9 mouse cellular contexts compared by ENCODE assay signal in the genomic region with DNA sequence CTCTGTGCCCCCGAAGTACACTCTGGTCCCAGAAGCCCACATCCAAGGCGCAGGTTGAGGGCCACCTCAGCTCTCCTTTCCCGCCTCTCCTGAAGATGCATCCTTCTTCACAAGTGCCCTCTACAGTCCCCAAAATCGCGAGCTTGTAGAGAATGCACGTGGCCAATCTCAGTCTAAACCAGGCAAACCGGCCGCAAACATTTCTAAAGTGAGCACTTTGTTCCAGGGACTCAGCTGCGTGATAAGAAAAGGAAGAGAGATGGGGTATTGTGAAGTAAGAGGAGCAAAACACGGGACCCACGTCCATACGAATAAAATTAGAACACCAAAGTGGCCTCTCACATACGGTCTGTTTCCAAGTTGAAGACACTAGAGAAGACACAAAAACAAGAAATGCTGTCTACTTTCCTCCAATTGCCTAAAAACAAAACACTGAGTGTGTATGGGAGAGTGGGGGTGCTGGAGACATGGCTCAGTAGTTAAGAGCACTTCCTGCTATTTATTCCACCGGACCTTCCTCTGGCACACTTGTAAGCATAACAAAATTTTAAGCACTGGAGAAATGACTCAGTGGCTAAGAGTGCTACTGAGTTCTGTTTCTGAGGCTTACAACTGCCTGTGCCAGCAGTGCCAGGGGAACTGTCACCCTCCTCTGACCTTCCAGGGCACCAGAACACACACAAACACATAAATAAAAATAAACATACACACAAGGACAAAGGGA. TPM values are rescaled to one million over a fixed set of nuclear protein-coding genes. Genes with fewer than 3 reads are reported as not detected.
DNase-seq lines count a peak whose midpoint lies in the region; ATAC-seq and TF ChIP-seq lines count a peak whose summit lies in the region.
"Had no signal": no experiment of that assay in that cellular context is flagged by ENCODE, and none has a peak within 500 bp of the region (broad histone marks: within the 10 kb centered on the region; RNA-seq: fewer than 3 reads in every experiment).

No protein-coding gene starts in this region.

- no peak; the same call in 1 of the 2 replicates for ATAC-seq in embryonic facial prominence, embryonic 11.5 days (replicated peaks; ENCODE audit: insufficient number of reproducible peaks, low FRiP score, low TSS enrichment, low read depth)
- no peak for ATAC-seq in limb, embryonic 11.5 days (ENCODE audit: insufficient number of reproducible peaks, low FRiP score, low TSS enrichment, low read depth)
- ATAC-seq in neural tube, embryonic 13.5 days (ENCODE audit: low read depth): no peak

- no peak for DNase-seq in layer of hippocampus, adult 2 months (ENCODE audit: low spot score in 2 of 2)
- no peak for DNase-seq in layer of hippocampus, adult 18-20 months (ENCODE audit: low spot score in 2 of 2)
- no peak for DNase-seq in embryonic facial prominence, embryonic 11.5 days (ENCODE audit: low spot score)
- DNase-seq in limb, embryonic 11.5 days (ENCODE audit: low spot score): no peak
- no peak for DNase-seq in layer of hippocampus, postnatal 25 days (ENCODE audit: extremely low spot score in 1 of 2, low spot score in 1 of 2)
- DNase-seq in adrenal gland, adult 2 months: no peak
- no peak for DNase-seq in thymus, postnatal 10 days (ENCODE audit: low spot score in 2 of 2)

- peak overlapping the region; percentile 91 for H3K4me2 ChIP-seq in embryonic facial prominence, embryonic 11.5 days (ENCODE audit: low read depth, low read length)
- H3K4me2 ChIP-seq in limb, embryonic 11.5 days (ENCODE audit: low read depth, severe bottlenecking): peak overlapping the region; percentile 53
- H3K4me2 ChIP-seq in neural tube, embryonic 13.5 days: peak overlapping the region; percentile 86

- H3K27me3 ChIP-seq in embryonic facial prominence, embryonic 11.5 days (ENCODE audit: control insufficient read depth, insufficient read depth, low read length): no peaks in the 10 kb centered on the region
- no peaks in the 10 kb centered on the region for H3K27me3 ChIP-seq in limb, embryonic 11.5 days (ENCODE audit: control insufficient read depth, insufficient read depth, low read length)
- H3K27me3 ChIP-seq in neural tube, embryonic 13.5 days: peaks cover 9% of the 10 kb centered on the region; the same call in 1 of the 2 replicates

- H3K9ac ChIP-seq in embryonic facial prominence, embryonic 11.5 days (replicated peaks; ENCODE audit: low read length): peak overlapping the region; percentile 84
- peak overlapping the region; percentile 79 for H3K9ac ChIP-seq in limb, embryonic 11.5 days (ENCODE audit: low read length)
- H3K9ac ChIP-seq in neural tube, embryonic 13.5 days: peak overlapping the region; percentile 97

- no peaks in the 10 kb centered on the region; the same call in 1 of the 2 replicates for H3K36me3 ChIP-seq in embryonic facial prominence, embryonic 11.5 days (replicated peaks; ENCODE audit: control insufficient read depth, insufficient read depth, low read depth, low read length)
- H3K36me3 ChIP-seq in limb, embryonic 11.5 days (ENCODE audit: control insufficient read depth, insufficient read depth, low read length): no peaks in the 10 kb centered on the region
- peaks cover 18% of the 10 kb centered on the region for H3K36me3 ChIP-seq in neural tube, embryonic 13.5 days

- no peak for TF ChIP-seq CTCF in layer of hippocampus, adult 2 months (conservative IDR thresholded peaks at IDR 0.05)

- peak overlapping the region; percentile 100 for H3K4me3 ChIP-seq in layer of hippocampus, adult 2 months
- H3K4me3 ChIP-seq in embryonic facial prominence, embryonic 11.5 days (ENCODE audit: low read depth, low read length): peak overlapping the region; percentile 94
- peak overlapping the region; percentile 91 for H3K4me3 ChIP-seq in limb, embryonic 11.5 days (ENCODE audit: low read depth, low read length)
- H3K4me3 ChIP-seq in neural tube, embryonic 13.5 days: peak overlapping the region; percentile 91

- H3K9me3 ChIP-seq in embryonic facial prominence, embryonic 11.5 days (replicated peaks; ENCODE audit: control insufficient read depth, low read length): no peaks in the 10 kb centered on the region
- no peaks in the 10 kb centered on the region for H3K9me3 ChIP-seq in limb, embryonic 11.5 days (ENCODE audit: control insufficient read depth, low read length)
- no peaks in the 10 kb centered on the region for H3K9me3 ChIP-seq in neural tube, embryonic 13.5 days

- H3K27ac ChIP-seq in layer of hippocampus, adult 2 months: peak overlapping the region; percentile 96
- H3K27ac ChIP-seq in embryonic facial prominence, embryonic 11.5 days (replicated peaks; ENCODE audit: low read depth, low read length): no peak overlapping the region
- peak overlapping the region; percentile 61 for H3K27ac ChIP-seq in limb, embryonic 11.5 days (replicated peaks; ENCODE audit: low read depth, low read length)
- peak overlapping the region; percentile 94 for H3K27ac ChIP-seq in neural tube, embryonic 13.5 days (replicated peaks)

- no peaks in the 10 kb centered on the region for H3K4me1 ChIP-seq in embryonic facial prominence, embryonic 11.5 days (ENCODE audit: control insufficient read depth, insufficient read depth, low read length)
- peaks cover 2% of the 10 kb centered on the region; the same call in 1 of the 2 replicates for H3K4me1 ChIP-seq in limb, embryonic 11.5 days (ENCODE audit: control insufficient read depth, insufficient read depth, low read length)
- peaks cover 34% of the 10 kb centered on the region for H3K4me1 ChIP-seq in neural tube, embryonic 13.5 days (replicated peaks)

- WGBS in embryonic facial prominence, embryonic 11.5 days: 8% methylated on average over 14 of the region's 14 CpGs
- WGBS in limb, embryonic 11.5 days: 8% methylated on average over 14 of the region's 14 CpGs
- WGBS in neural tube, embryonic 13.5 days: 7% methylated on average over 14 of the region's 14 CpGs

RNA-seq across cellular contexts. Expression of gene Pcyox1, which starts 0.5 kb away (rescaled TPM):
- total RNA-seq in layer of hippocampus, adult 2 months (2021): 100 to 1,000 TPM; 112 to 118 TPM
- total RNA-seq in layer of hippocampus, adult 18-20 months (2021): 100 to 1,000 TPM; 111 to 113 TPM
- 73.6 and 78.3 TPM in 2 replicates for polyA plus RNA-seq in embryonic facial prominence, embryonic 11.5 days (2014; fragmentation: Nextera tagmentation; extraction: Ambion mirVana)
- 61.0 and 61.1 TPM in 2 replicates for polyA plus RNA-seq in limb, embryonic 11.5 days (2014; fragmentation: Nextera tagmentation; extraction: Ambion mirVana)
- polyA plus RNA-seq in neural tube, embryonic 13.5 days (2015; fragmentation: Nextera tagmentation; extraction: Ambion mirVana): 107 and 113 TPM in 2 replicates
- total RNA-seq in layer of hippocampus, postnatal 25 days (2021): 100 to 1,000 TPM in 1 of 2 experiments, 10 to 100 TPM in 1; 96.7 to 126 TPM
- total RNA-seq in adrenal gland, adult 2 months (2021): 100 to 1,000 TPM; 178 to 206 TPM
- 54.8 and 96.2 TPM in 2 replicates for polyA plus RNA-seq in adrenal gland, adult 2 months (2012; rRNA removed)

RNA-seq across cellular contexts. Expression of gene Tia1, which starts 6.6 kb away (rescaled TPM):
- 100 to 1,000 TPM; 151 to 156 TPM for total RNA-seq in layer of hippocampus, adult 2 months (2021)
- total RNA-seq in layer of hippocampus, adult 18-20 months (2021): 100 to 1,000 TPM; 114 to 120 TPM
- 228 and 232 TPM in 2 replicates for polyA plus RNA-seq in embryonic facial prominence, embryonic 11.5 days (2014; fragmentation: Nextera tagmentation; extraction: Ambion mirVana)
- 246 and 268 TPM in 2 replicates for polyA plus RNA-seq in limb, embryonic 11.5 days (2014; fragmentation: Nextera tagmentation; extraction: Ambion mirVana)
- polyA plus RNA-seq in neural tube, embryonic 13.5 days (2015; fragmentation: Nextera tagmentation; extraction: Ambion mirVana): 326 and 340 TPM in 2 replicates
- 100 to 1,000 TPM; 114 to 168 TPM for total RNA-seq in layer of hippocampus, postnatal 25 days (2021)
- 10 to 100 TPM; 42.7 to 44.0 TPM for total RNA-seq in adrenal gland, adult 2 months (2021)
- polyA plus RNA-seq in adrenal gland, adult 2 months (2012; rRNA removed): 12.7 and 14.2 TPM in 2 replicates

RNA-seq across cellular contexts. Expression of gene Snrpg, which starts 26.3 kb away (rescaled TPM):
- total RNA-seq in layer of hippocampus, adult 2 months (2021): 10 to 100 TPM; 75.3 to 88.0 TPM
- total RNA-seq in layer of hippocampus, adult 18-20 months (2021): 10 to 100 TPM; 55.5 to 74.0 TPM
- polyA plus RNA-seq in embryonic facial prominence, embryonic 11.5 days (2014; fragmentation: Nextera tagmentation; extraction: Ambion mirVana): 760 and 783 TPM in 2 replicates
- polyA plus RNA-seq in limb, embryonic 11.5 days (2014; fragmentation: Nextera tagmentation; extraction: Ambion mirVana): 903 and 919 TPM in 2 replicates
- 397 and 429 TPM in 2 replicates for polyA plus RNA-seq in neural tube, embryonic 13.5 days (2015; fragmentation: Nextera tagmentation; extraction: Ambion mirVana)
- 10 to 100 TPM; 77.8 to 78.4 TPM for total RNA-seq in layer of hippocampus, postnatal 25 days (2021)
- total RNA-seq in adrenal gland, adult 2 months (2021): 100 to 1,000 TPM; 197 to 420 TPM
- polyA plus RNA-seq in adrenal gland, adult 2 months (2012; rRNA removed): 38.8 and 52.2 TPM in 2 replicates

RNA-seq across cellular contexts. Expression of gene Gm44790, which starts 29.0 kb away (rescaled TPM):
- not detected for total RNA-seq in layer of hippocampus, adult 2 months (2021)
- 1 to 10 TPM in 1 of 2 experiments, under 1 TPM in 1; 0.84 to 2.8 TPM for total RNA-seq in layer of hippocampus, adult 18-20 months (2021)
- polyA plus RNA-seq in embryonic facial prominence, embryonic 11.5 days (2014; fragmentation: Nextera tagmentation; extraction: Ambion mirVana): not detected in 2 replicates
- polyA plus RNA-seq in limb, embryonic 11.5 days (2014; fragmentation: Nextera tagmentation; extraction: Ambion mirVana): 0.95 TPM in 1 of 2 replicates, not detected in the other
- polyA plus RNA-seq in neural tube, embryonic 13.5 days (2015; fragmentation: Nextera tagmentation; extraction: Ambion mirVana): 0.50 and 0.63 TPM in 2 replicates
- 1 to 10 TPM in 1 of 2 experiments, under 1 TPM in 1; 0.92 to 3.0 TPM for total RNA-seq in layer of hippocampus, postnatal 25 days (2021)
- total RNA-seq in adrenal gland, adult 2 months (2021): 1 to 10 TPM in 1 of 2 experiments, not detected in 1; 3.2 TPM
- 6.4 and 8.7 TPM in 2 replicates for polyA plus RNA-seq in adrenal gland, adult 2 months (2012; rRNA removed)
- total RNA-seq: adrenal gland, postnatal 36 days had no signal

RNA-seq across cellular contexts. Expression of gene Fam136a, which starts 32.0 kb away (rescaled TPM):
- 10 to 100 TPM; 27.0 to 30.0 TPM for total RNA-seq in layer of hippocampus, adult 2 months (2021)
- total RNA-seq in layer of hippocampus, adult 18-20 months (2021): 10 to 100 TPM; 29.2 to 31.6 TPM
- polyA plus RNA-seq in embryonic facial prominence, embryonic 11.5 days (2014; fragmentation: Nextera tagmentation; extraction: Ambion mirVana): 160 and 172 TPM in 2 replicates
- polyA plus RNA-seq in limb, embryonic 11.5 days (2014; fragmentation: Nextera tagmentation; extraction: Ambion mirVana): 164 and 171 TPM in 2 replicates
- 113 and 119 TPM in 2 replicates for polyA plus RNA-seq in neural tube, embryonic 13.5 days (2015; fragmentation: Nextera tagmentation; extraction: Ambion mirVana)
- total RNA-seq in layer of hippocampus, postnatal 25 days (2021): 10 to 100 TPM; 32.8 TPM
- total RNA-seq in adrenal gland, adult 2 months (2021): 10 to 100 TPM; 62.6 to 73.7 TPM
- polyA plus RNA-seq in adrenal gland, adult 2 months (2012; rRNA removed): 43.9 and 48.7 TPM in 2 replicates
